Mouse (Mus musculus): ENCODE measurements around the gene Ddx31. TPM values are rescaled to one million over a fixed set of nuclear protein-coding genes. Genes with fewer than 3 reads are reported as not detected.

Gene Ddx31
- polyA plus RNA-seq (2012; fragmentation: generic; extraction: Trizol) = 9.5 TPM
- long read RNA-seq, experiment 1, transcript Ddx31-201 (20 exons, 3,271 nt) = major isoform, 5 of 10 reads
- long read RNA-seq, experiment 1, partial matches to known transcripts = 4 of 10 reads
- long read RNA-seq, experiment 1, other reads (novel, unspliced or antisense) = 1 of 10 reads
- long read RNA-seq, experiment 2, transcript Ddx31-201 (20 exons, 3,271 nt) = major isoform, 126 of 156 reads
- long read RNA-seq, experiment 2, partial matches to known transcripts = 1 of 156 reads
- long read RNA-seq, experiment 2, other reads (novel, unspliced or antisense) = 29 of 156 reads

- Histone ChIP-seq H3K4me3 (ENCODE audit: insufficient read depth, poor library complexity, severe bottlenecking) (peak within 1 kb of the TSS; percentile 97), H3K79me2 (ENCODE audit: control insufficient read depth, insufficient read depth) (peaks cover 100% of the 10 kb centered on the region), H3K36me3 (ENCODE audit: control insufficient read depth, insufficient read depth) (peaks cover 20% of the 10 kb centered on the region), H3K79me3 (ENCODE audit: low read depth) (peaks cover 83% of the 10 kb centered on the region), H3K27me3 (ENCODE audit: control insufficient read depth, insufficient read depth, insufficient read length) (no peaks in the 10 kb centered on the region), H3ac (ENCODE audit: control insufficient read depth, insufficient read length, low read depth) (peak within 1 kb of the TSS; percentile 86)
- no peak for TF ChIP-seq FOSL1 (IDR thresholded peaks at IDR 0.05; ENCODE audit: insufficient read depth, low read length, poor library complexity, severe bottlenecking)
- TF ChIP-seq MAX (IDR thresholded peaks at IDR 0.05) = peak; percentile 100
These were observed at the start of gene Ddx31, which contains the start of gene Gtf3c4 for GRCm38 (mm10) chr2:28840222-28840951. Ddx31 (plus strand) TSS chr2:28840406. Gtf3c4 (minus strand) TSS chr2:28840360.

GRCm38 (mm10) chr2:28792931-28793610 is 47.1 kb upstream of the Ddx31 start:
- H3K36me3 ChIP-seq (ENCODE audit: control insufficient read depth, insufficient read depth) = no peaks in the 10 kb centered on the region
- no peak overlapping the region for H3ac ChIP-seq (ENCODE audit: control insufficient read depth, insufficient read length, low read depth)
- H3K79me2 ChIP-seq (ENCODE audit: control insufficient read depth, insufficient read depth) = no peaks in the 10 kb centered on the region
- no peak overlapping the region for H3K4me3 ChIP-seq (ENCODE audit: insufficient read depth, poor library complexity, severe bottlenecking)
- no peak for TF ChIP-seq MYOD1 (IDR thresholded peaks at IDR 0.05; ENCODE audit: control insufficient read depth, insufficient read length, low read depth)
- TF ChIP-seq MAX (IDR thresholded peaks at IDR 0.05) = no peak
- TF ChIP-seq MYOG (IDR thresholded peaks at IDR 0.05; ENCODE audit: control insufficient read depth, extremely low read depth, insufficient read length) = no peak
- TF ChIP-seq CTCF (IDR thresholded peaks at IDR 0.05; ENCODE audit: control insufficient read depth, insufficient read depth, insufficient read length) = no peak
- peaks cover 36% of the 10 kb centered on the region for H3K27me3 ChIP-seq (ENCODE audit: control insufficient read depth, insufficient read depth, insufficient read length)
- H3K79me3 ChIP-seq (ENCODE audit: low read depth) = no peaks in the 10 kb centered on the region

GRCm38 (mm10) chr2:28794623-28795022 is 45.6 kb upstream of the Ddx31 start:
- Histone ChIP-seq H3K79me2 (ENCODE audit: control insufficient read depth, insufficient read depth) (no peaks in the 10 kb centered on the region), H3K36me3 (ENCODE audit: control insufficient read depth, insufficient read depth) (no peaks in the 10 kb centered on the region), H3ac (ENCODE audit: control insufficient read depth, insufficient read length, low read depth) (no peak overlapping the region), H3K27me3 (ENCODE audit: control insufficient read depth, insufficient read depth, insufficient read length) (peaks cover 29% of the 10 kb centered on the region), H3K79me3 (ENCODE audit: low read depth) (no peaks in the 10 kb centered on the region), H3K4me3 (ENCODE audit: insufficient read depth, poor library complexity, severe bottlenecking) (no peak overlapping the region)
- TF ChIP-seq MAX (IDR thresholded peaks at IDR 0.05) (no peak), CEBPB (IDR thresholded peaks at IDR 0.05; ENCODE audit: low read depth) (no peak), USF1 (IDR thresholded peaks at IDR 0.05; ENCODE audit: low read depth) (no peak), CTCF (IDR thresholded peaks at IDR 0.05; ENCODE audit: control insufficient read depth, insufficient read depth, insufficient read length) (no peak), MYOG (IDR thresholded peaks at IDR 0.05; ENCODE audit: control insufficient read depth, extremely low read depth, insufficient read length) (no peak), FOSL1 (IDR thresholded peaks at IDR 0.05; ENCODE audit: insufficient read depth, low read length, poor library complexity, severe bottlenecking) (no peak), MYOD1 (IDR thresholded peaks at IDR 0.05; ENCODE audit: control insufficient read depth, insufficient read length, low read depth) (no peak)

- Histone ChIP-seq H3K27me3 (ENCODE audit: control insufficient read depth, insufficient read depth, insufficient read length) (peaks cover 38% of the 10 kb centered on the region), H3K4me3 (ENCODE audit: insufficient read depth, poor library complexity, severe bottlenecking) (no peak overlapping the region), H3K79me3 (ENCODE audit: low read depth) (no peaks in the 10 kb centered on the region), H3K79me2 (ENCODE audit: control insufficient read depth, insufficient read depth) (no peaks in the 10 kb centered on the region), H3K36me3 (ENCODE audit: control insufficient read depth, insufficient read depth) (no peaks in the 10 kb centered on the region), H3ac (ENCODE audit: control insufficient read depth, insufficient read length, low read depth) (no peak overlapping the region)
- no peak for TF ChIP-seq USF1 (IDR thresholded peaks at IDR 0.05; ENCODE audit: low read depth)
- no peak for TF ChIP-seq MAX (IDR thresholded peaks at IDR 0.05)
- TF ChIP-seq CTCF (IDR thresholded peaks at IDR 0.05; ENCODE audit: control insufficient read depth, insufficient read depth, insufficient read length) = no peak
- no peak for TF ChIP-seq MYOG (IDR thresholded peaks at IDR 0.05; ENCODE audit: control insufficient read depth, extremely low read depth, insufficient read length)
- no peak for TF ChIP-seq FOSL1 (IDR thresholded peaks at IDR 0.05; ENCODE audit: insufficient read depth, low read length, poor library complexity, severe bottlenecking)
- no peak for TF ChIP-seq MYOD1 (IDR thresholded peaks at IDR 0.05; ENCODE audit: control insufficient read depth, insufficient read length, low read depth)
- no peak for TF ChIP-seq CEBPB (IDR thresholded peaks at IDR 0.05; ENCODE audit: low read depth)
These were observed 43.9 kb upstream of the Ddx31 start for GRCm38 (mm10) chr2:28796298-28796697.

GRCm38 (mm10) chr2:28797490-28798106 is 42.6 kb upstream of the Ddx31 start:
- Histone ChIP-seq H3K27me3 (ENCODE audit: control insufficient read depth, insufficient read depth, insufficient read length) (peaks cover 45% of the 10 kb centered on the region), H3K4me3 (ENCODE audit: insufficient read depth, poor library complexity, severe bottlenecking) (no peak overlapping the region), H3K36me3 (ENCODE audit: control insufficient read depth, insufficient read depth) (no peaks in the 10 kb centered on the region), H3K79me3 (ENCODE audit: low read depth) (no peaks in the 10 kb centered on the region), H3ac (ENCODE audit: control insufficient read depth, insufficient read length, low read depth) (no peak overlapping the region), H3K79me2 (ENCODE audit: control insufficient read depth, insufficient read depth) (no peaks in the 10 kb centered on the region)
- TF ChIP-seq CTCF (IDR thresholded peaks at IDR 0.05; ENCODE audit: control insufficient read depth, insufficient read depth, insufficient read length) (no peak), MYOG (IDR thresholded peaks at IDR 0.05; ENCODE audit: control insufficient read depth, extremely low read depth, insufficient read length) (no peak), USF1 (IDR thresholded peaks at IDR 0.05; ENCODE audit: low read depth) (no peak), FOSL1 (IDR thresholded peaks at IDR 0.05; ENCODE audit: insufficient read depth, low read length, poor library complexity, severe bottlenecking) (no peak), MAX (IDR thresholded peaks at IDR 0.05) (no peak), CEBPB (IDR thresholded peaks at IDR 0.05; ENCODE audit: low read depth) (no peak), MYOD1 (IDR thresholded peaks at IDR 0.05; ENCODE audit: control insufficient read depth, insufficient read length, low read depth) (no peak)
